Mouse (Mus musculus) spleen, postnatal 14 days (tissue): ENCODE results near the gene Gm49776.
"Not testable (repeated sequence)": the region's sequence is repeated elsewhere in the genome, so short reads cannot be mapped to it uniquely, and the experiment has no call there.

Experiments
- DNase-seq, 2 experiments: peaks; one replicate each; pipeline ENCODE4 v3.0.0; 2021 to 2022; ENCODE audit warnings: low spot score in 2 of 2

Gene Gm49776

DNA sequence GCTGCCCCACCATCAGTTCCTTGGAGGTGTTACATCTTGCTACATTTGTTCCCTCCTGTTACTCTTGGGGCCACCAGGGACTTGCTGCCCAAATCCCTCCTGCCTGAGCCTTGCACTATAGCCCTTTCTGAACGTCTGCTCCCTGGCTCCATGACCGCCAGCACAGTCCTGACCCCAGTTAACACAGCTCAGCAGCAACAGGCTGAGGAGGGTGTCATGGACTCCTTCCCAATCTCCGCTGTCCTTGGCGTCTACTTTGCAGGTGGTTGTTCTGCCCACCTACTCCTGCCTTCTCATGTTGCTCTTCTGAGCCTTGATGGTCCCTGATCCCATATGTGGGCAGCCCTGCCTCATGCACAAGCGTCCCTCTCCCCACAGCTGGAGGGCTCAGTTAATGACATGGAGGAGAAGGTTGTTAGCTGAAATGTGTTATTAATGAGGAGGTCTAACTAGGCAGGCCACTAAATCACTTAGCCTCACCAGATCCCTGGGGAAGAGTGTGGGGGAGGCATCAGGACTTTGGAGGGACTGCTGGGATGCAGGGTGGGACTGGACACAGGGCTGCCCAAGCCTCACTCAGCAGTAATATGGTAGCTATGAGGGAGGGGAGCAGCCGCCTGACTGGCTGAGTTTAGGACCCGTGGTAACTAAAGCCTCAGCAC, 54.6 kb downstream of the Gm49776 start:
- no peak for DNase-seq

DNA sequence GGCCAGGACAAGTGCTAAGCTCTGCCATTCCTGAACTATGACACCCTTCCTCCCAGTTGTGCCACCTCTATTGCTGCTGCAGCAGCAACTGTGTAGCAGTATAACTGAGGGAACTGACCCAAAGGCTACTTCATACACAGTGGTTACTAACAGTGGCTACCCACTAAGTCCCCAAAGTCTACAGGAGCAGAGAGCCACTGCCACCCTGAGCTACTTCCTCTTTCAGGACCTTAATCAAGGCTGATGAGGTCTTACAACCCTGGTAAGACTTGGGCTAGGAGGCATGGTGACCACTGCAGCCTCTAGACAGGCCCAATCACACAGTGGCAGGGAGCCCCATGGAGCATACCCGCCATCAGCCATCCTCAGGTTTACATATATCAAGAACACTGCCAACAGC, 56.1 kb downstream of the Gm49776 start:
- no peak for DNase-seq

- no peak for DNase-seq
Observed at GRCm38 (mm10) chr16:18201620-18202019, 56.5 kb downstream of the Gm49776 start.

DNA sequence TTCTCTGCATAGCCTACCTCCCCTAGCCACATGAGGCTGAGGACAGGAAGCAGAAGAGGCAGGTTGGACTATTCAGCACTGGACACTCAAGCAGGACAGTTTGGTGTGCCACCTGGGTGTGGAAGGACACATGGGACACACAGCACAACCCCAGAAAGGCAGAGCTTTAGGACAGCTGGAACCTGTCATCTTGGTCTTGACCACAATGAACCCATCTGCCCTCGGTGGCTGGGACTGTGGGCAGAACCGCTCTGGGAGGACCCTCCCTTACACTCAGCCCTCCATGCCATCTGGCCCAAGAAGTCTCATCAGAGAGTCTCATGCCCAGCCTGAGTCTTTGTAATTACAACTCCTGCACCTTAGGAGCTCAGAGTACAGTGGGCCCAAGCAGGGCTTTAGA, 58.1 kb downstream of the Gm49776 start:
- no peak for DNase-seq

DNA sequence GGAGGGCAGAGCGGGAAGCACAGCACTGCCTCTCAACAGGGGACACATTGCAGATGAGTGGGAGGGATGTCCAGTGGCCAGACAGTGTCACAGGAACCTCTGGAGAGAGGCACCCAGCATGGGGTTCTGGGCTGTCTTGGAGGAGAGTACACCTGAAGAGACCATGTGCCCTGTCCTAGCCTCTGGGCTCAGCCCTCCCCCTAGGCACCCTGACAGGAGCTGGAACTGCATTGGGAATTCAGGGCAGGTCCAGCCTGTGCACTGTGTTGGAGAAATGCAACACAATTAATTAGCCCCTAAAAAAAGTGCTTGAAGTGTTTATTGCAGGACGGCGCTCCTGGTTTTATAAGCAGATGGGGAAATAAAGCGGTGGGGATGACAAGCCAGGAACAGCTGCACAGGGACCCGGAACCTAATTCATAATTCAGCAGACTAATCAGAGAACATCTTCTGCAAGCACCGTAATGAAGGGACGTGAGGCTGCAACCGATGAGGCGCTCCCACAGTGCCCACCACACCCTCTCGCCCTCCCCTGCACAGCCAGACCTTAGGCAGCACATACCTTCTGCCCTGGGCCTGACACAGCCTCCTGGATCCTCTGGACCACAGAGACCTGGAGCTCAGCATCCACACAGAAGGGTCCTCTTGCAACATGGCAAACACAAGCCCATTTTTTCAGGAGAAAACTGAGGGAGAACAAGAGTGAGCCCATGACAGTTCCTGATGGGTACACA, 59.6 kb downstream of the Gm49776 start:
- no peak for DNase-seq

DNA sequence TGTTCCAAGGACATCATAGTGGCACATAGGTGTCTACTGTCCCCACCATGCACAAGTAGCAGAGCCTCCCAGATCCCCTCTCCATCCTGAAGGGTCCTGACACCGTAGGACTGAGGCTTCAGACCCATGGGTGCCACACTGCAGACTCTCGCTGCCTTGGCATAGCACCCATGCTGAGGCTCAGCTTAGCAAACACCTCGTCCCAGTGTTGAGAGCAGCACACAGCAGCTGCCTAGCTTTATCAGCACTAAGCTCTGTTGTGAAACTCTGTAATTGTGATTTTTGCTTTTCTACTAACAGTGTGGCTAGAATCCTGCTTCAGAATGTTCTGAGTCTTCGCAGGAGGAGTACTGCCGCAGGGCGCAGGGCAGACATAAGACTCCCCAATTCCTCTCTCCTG, 60.2 kb downstream of the Gm49776 start:
- DNase-seq: no peak

DNA sequence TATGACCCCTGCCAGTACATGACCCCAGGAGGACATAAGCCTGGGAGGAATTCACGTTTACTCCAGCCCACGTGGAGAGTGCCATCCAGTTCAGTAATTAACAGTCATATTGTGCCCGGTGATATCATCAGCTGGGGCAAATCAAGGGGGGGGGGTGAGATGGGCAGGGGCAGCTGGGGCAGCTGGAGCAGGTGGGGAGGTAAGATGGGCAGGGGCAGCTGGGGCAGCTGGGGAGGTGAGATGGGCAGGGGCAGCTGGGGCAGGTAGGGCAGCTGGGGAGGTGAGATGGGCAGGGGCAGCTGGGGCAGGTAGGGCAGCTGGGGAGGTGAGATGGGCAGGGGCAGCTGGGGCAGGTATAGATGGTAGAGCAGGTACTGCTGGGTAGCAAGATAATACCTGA, 62.6 kb downstream of the Gm49776 start:
- not testable (repeated sequence) for DNase-seq
